Mouse (Mus musculus) thymus, adult 2 months (tissue): Measurements from ENCODE around the gene Fam20a.

Experiments
- CTCF ChIP-seq: fragments of 200-500 bp; IDR thresholded peaks from 2 replicates; pipeline ENCODE4 v1.5.1; 2012; ENCODE audit warnings: mild to moderate bottlenecking, control low read depth, low read length, moderate library complexity, borderline replicate concordance; ENCODE audit not compliant: control insufficient read depth, poor library complexity, insufficient read depth; ENCODE audit errors: extremely low read depth
- POLR2A ChIP-seq: fragments of 200-500 bp; IDR thresholded peaks from 2 replicates; pipeline ENCODE4 v1.6.1; 2012; ENCODE audit warnings: mild to moderate bottlenecking, low read length, control low read depth, moderate library complexity; ENCODE audit not compliant: control insufficient read depth, poor library complexity, insufficient read depth; ENCODE audit errors: extremely low read depth

- TF ChIP-seq CTCF (no peak), POLR2A (no peak)
Observed at GRCm38 (mm10) chr11:109705336-109706054, 16.6 kb downstream of the Fam20a start.
